Mouse (Mus musculus) liver, postnatal 0 days (tissue): ENCODE measurements at regions not wholly inside any gene's neighbourhood (a gene's known extent, or its start where the extent isn't known, plus 50 kb on each side); places are given as distances from the start of the nearest gene placed in this dataset.

Experiments used
- ATAC-seq: fragments of 200-750 bp; cut with Nextera tagmentation; 2 replicates; pipeline ENCODE4 v1.8.0; 2017; ENCODE audit warnings: mild to moderate bottlenecking, moderate library complexity
- DNase-seq: peaks from one replicate; pipeline ENCODE4 v3.0.0-alpha.2; 2016
- H3K27ac ChIP-seq: fragments of 300-500 bp; sonication (generic); 2 replicates; pipeline ENCODE4 v1.5.1; 2014; ENCODE audit warnings: antibody characterized with exemption, moderate library complexity, mild to moderate bottlenecking, low read depth
- H3K27me3 ChIP-seq: fragments of 300-500 bp; sonication (generic); 2 replicates; pipeline ENCODE4 v1.6.1; 2014; ENCODE audit warnings: low read length, control low read depth, mixed read lengths; ENCODE audit not compliant: insufficient read depth
- H3K36me3 ChIP-seq: fragments of 300-500 bp; sonication (generic); replicated peaks from 2 replicates; pipeline ENCODE4 v1.6.1; 2014; ENCODE audit warnings: mild to moderate bottlenecking, control low read depth, low read length, moderate library complexity, mixed read lengths; ENCODE audit not compliant: insufficient read depth
- H3K4me1 ChIP-seq: fragments of 300-500 bp; sonication (generic); 2 replicates; pipeline ENCODE4 v1.6.1; 2014; ENCODE audit warnings: antibody characterized with exemption, mild to moderate bottlenecking, control low read depth; ENCODE audit not compliant: insufficient read depth
- H3K4me2 ChIP-seq: fragments of 300-500 bp; sonication (generic); 2 replicates; pipeline ENCODE4 v1.6.1; 2014; ENCODE audit warnings: low read depth, mild to moderate bottlenecking, low read length, moderate library complexity, mixed read lengths
- H3K4me3 ChIP-seq: fragments of 300-500 bp; sonication (generic); 2 replicates; pipeline ENCODE4 v1.5.1; 2014; ENCODE audit warnings: low read depth, low read length
- H3K9ac ChIP-seq: fragments of 300-500 bp; sonication (generic); replicated peaks from 2 replicates; pipeline ENCODE4 v1.6.1; 2014; ENCODE audit warnings: mild to moderate bottlenecking, moderate library complexity
- H3K9me3 ChIP-seq: fragments of 300-500 bp; sonication (generic); 2 replicates; pipeline ENCODE4 v1.6.1; 2016; ENCODE audit warnings: mild to moderate bottlenecking, control low read depth, low read length, mixed read lengths
- CTCF ChIP-seq: sonication (generic); IDR thresholded peaks from 2 replicates; pipeline ENCODE4 v1.5.1; 2016; ENCODE audit warnings: antibody characterized with exemption, low read depth
- EP300 ChIP-seq: IDR thresholded peaks from 2 replicates; pipeline ENCODE4 v1.6.1; 2016; ENCODE audit warnings: antibody characterized with exemption, low read depth, mild to moderate bottlenecking
- WGBS: fragments of 180-500 bp; shearing (Covaris S2); extraction: QIAGEN DNeasy Blood & Tissue Kit; methylation state at CpG from one replicate; pipeline ENCODE4 v1.1.7; 2014; ENCODE audit not compliant: insufficient replicate concordance; 5-methylcytosine and 5-hydroxymethylcytosine counted together

DNA sequence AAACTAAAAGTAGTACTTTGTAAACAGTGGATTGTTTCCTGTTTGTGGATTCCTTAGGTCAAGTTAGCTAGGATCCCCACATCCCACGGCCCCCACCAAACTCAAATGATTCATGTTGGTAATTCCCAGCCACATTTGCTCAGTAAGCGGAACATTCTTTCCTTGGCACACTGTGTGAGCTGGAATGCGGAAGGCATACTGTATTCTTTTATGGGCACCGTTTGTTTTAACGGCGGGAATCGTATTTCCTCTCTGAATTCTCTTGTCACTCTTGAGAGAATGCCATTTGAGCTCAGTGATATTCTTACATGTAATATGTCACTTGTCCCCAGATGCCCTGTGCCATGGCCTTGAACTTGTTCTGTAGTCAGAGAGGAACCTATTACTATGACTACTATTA, 189.1 kb upstream of the Gm17509 start:
- no peak overlapping the region for H3K4me2 ChIP-seq
- no peak overlapping the region for H3K4me3 ChIP-seq
- 65% methylated on average over 7 of the region's 7 CpGs for WGBS
- no peaks in the 10 kb centered on the region for H3K4me1 ChIP-seq
- ATAC-seq: no peak
- no peaks in the 10 kb centered on the region for H3K27me3 ChIP-seq
- H3K27ac ChIP-seq: no peak overlapping the region
- H3K36me3 ChIP-seq: no peaks in the 10 kb centered on the region
- no peaks in the 10 kb centered on the region for H3K9me3 ChIP-seq
- TF ChIP-seq CTCF: no peak
- no peak for TF ChIP-seq EP300
- no peak for DNase-seq
- H3K9ac ChIP-seq: no peak overlapping the region

- Histone ChIP-seq H3K4me3 (no peak overlapping the region), H3K9ac (no peak overlapping the region), H3K4me1 (no peaks in the 10 kb centered on the region), H3K4me2 (no peak overlapping the region), H3K9me3 (no peaks in the 10 kb centered on the region), H3K27ac (no peak overlapping the region), H3K36me3 (no peaks in the 10 kb centered on the region), H3K27me3 (no peaks in the 10 kb centered on the region)
- TF ChIP-seq CTCF (no peak), EP300 (no peak)
- 45% methylated on average over 4 of the region's 4 CpGs for WGBS
- ATAC-seq (no peak), DNase-seq (no peak)
Measured at GRCm38 (mm10) chr13:117413616-117414015, 188.5 kb upstream of the Hcn1 start.

- 85% methylated on average over 4 of the region's 4 CpGs for WGBS
- Histone ChIP-seq H3K36me3 (no peaks in the 10 kb centered on the region), H3K4me2 (no peak overlapping the region), H3K27ac (no peak overlapping the region), H3K4me1 (no peaks in the 10 kb centered on the region), H3K9me3 (no peaks in the 10 kb centered on the region), H3K4me3 (no peak overlapping the region), H3K27me3 (no peaks in the 10 kb centered on the region), H3K9ac (no peak overlapping the region)
- TF ChIP-seq EP300 (no peak), CTCF (no peak)
- ATAC-seq: no peak
- no peak for DNase-seq
Measured at GRCm38 (mm10) chr13:117423558-117423957, 178.6 kb upstream of the Hcn1 start.

DNA sequence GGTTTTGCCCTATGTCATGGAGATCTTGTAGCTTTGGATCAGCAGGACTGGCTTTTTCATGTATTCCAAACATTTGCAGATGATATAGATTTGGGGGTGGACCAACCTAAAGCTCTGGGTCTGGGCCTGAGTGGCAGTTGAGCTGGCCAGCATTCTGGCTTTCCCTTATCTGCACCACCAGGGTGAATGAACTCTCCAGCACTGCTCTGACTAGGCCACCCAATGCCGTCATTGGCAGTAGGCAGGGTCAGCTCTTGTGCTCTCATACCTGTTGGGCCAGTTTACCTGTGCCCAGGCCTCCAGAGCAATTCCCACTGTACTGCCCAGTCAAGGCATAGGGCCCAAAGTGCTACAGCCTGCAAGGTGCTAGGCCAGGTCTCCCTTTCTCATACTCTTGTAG, 177.1 kb upstream of the Hcn1 start:
- no peaks in the 10 kb centered on the region for H3K9me3 ChIP-seq
- H3K9ac ChIP-seq: no peak overlapping the region
- no peak overlapping the region for H3K27ac ChIP-seq
- WGBS: 70% methylated on average over 1 of the region's 1 CpGs
- DNase-seq (no peak), ATAC-seq (no peak)
- H3K36me3 ChIP-seq: no peaks in the 10 kb centered on the region
- H3K27me3 ChIP-seq: no peaks in the 10 kb centered on the region
- no peak overlapping the region for H3K4me2 ChIP-seq
- H3K4me1 ChIP-seq: no peaks in the 10 kb centered on the region
- no peak overlapping the region for H3K4me3 ChIP-seq
- TF ChIP-seq EP300 (no peak), CTCF (no peak)

DNA sequence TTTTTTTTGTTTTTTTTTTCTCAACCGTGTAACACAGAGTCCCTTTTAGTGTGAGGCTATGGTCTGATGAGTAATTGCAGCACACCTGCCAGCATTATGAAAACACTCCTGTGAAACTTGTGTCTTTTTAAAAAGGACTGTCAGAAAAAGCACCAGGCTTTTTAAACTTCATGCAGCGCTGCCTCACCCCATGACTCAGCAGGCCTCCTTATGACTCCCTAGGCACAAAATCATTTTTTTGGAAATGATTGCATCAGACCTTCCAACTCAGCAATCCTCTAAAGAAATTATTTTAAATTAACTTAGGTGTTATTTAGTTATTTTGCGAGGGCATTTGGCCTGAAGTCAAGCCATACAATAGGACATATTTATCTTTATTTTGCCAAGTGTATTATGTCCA, 134.7 kb upstream of the Hcn1 start:
- Histone ChIP-seq H3K4me2 (no peak overlapping the region), H3K9ac (no peak overlapping the region), H3K4me1 (no peaks in the 10 kb centered on the region), H3K27ac (no peak overlapping the region), H3K27me3 (no peaks in the 10 kb centered on the region), H3K9me3 (no peaks in the 10 kb centered on the region), H3K36me3 (no peaks in the 10 kb centered on the region), H3K4me3 (no peak overlapping the region)
- DNase-seq: no peak
- ATAC-seq: no peak
- TF ChIP-seq CTCF (no peak), EP300 (no peak)
- WGBS: 75% methylated on average over 3 of the region's 3 CpGs

DNA sequence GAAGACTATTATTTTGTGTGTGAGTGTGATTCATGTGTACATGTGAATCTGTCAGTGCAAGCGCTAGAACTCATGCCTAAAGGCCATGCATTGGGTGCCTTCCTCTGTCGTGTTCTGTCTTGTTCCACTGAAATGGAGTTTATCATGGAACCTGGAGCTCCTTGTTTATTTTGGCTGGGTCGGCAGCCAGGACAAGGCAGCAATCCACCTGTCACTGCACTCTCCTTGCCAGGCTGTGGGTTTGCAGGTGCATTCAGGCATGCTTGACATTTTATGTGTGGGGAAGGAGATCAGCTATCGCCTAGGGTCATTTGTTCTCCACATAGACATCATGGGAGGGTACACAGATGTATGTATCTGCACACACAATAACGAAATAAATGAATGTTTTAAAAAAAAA, 129.4 kb upstream of the Hcn1 start:
- Histone ChIP-seq H3K36me3 (no peaks in the 10 kb centered on the region), H3K4me1 (no peaks in the 10 kb centered on the region), H3K27ac (no peak overlapping the region), H3K27me3 (no peaks in the 10 kb centered on the region), H3K9me3 (no peaks in the 10 kb centered on the region), H3K9ac (no peak overlapping the region), H3K4me2 (no peak overlapping the region), H3K4me3 (no peak overlapping the region)
- DNase-seq: no peak
- TF ChIP-seq EP300 (no peak), CTCF (no peak)
- WGBS: 61% methylated on average over 5 of the region's 5 CpGs
- no peak for ATAC-seq

GRCm38 (mm10) chr13:117482624-117483023, 119.5 kb upstream of the Hcn1 start:
- H3K9me3 ChIP-seq: no peaks in the 10 kb centered on the region
- no peak for TF ChIP-seq CTCF
- TF ChIP-seq EP300: no peak
- ATAC-seq (no peak), DNase-seq (no peak)
- H3K36me3 ChIP-seq: no peaks in the 10 kb centered on the region
- no peak overlapping the region for H3K4me2 ChIP-seq
- no peak overlapping the region for H3K27ac ChIP-seq
- no peak overlapping the region for H3K9ac ChIP-seq
- H3K27me3 ChIP-seq: no peaks in the 10 kb centered on the region
- H3K4me1 ChIP-seq: no peaks in the 10 kb centered on the region
- WGBS: 40% methylated on average over 3 of the region's 3 CpGs
- H3K4me3 ChIP-seq: no peak overlapping the region
